Mouse (Mus musculus): Measurements from ENCODE around the gene Zbtb9. TPM values are rescaled to one million over a fixed set of nuclear protein-coding genes. Genes with fewer than 3 reads are reported as not detected.

Gene Zbtb9
- total and polyA plus RNA-seq, 3 experiments, result 10.7 to 13.4 TPM; not detected in 1

DNA sequence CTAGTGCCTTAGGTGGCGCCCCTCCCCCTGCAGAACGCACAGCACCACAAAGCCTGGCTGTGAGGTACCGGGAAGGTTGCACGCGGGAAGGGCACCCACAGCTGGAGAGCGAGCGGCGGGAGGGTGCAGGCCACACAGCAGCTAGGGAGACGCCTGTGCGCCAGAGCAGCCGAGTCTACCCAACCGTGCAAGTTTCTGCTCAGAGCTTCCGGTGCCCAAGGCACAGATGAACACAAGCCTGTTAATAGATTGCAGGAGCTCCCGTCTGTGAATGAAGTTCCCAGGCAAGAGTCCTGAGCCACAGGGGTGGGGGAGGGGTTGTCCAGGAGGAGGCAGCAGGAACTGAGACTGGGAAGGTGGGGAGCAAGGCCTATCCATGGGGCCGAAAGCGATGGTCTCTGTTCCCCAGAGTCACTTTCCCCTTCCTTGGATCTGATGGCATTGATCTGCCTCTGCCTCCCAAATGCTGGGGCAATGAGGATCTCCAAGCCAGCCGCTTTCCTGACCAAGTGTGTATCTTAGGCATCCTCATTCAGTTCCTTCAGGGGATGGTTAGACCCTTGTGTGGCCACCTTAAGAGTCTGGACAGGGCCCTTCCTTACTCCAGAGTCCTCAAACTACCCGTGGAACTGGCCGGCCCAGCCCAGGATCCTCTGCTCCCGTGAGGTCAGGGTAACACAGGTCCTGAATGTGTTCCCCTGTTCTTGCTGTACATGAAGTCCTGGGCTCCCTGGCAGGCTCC is 67.5 kb downstream of the Zbtb9 start:
- no peaks in the 10 kb centered on the region for H3K9me3 ChIP-seq (replicated peaks; ENCODE audit: insufficient read depth, low read length)
- no peaks in the 10 kb centered on the region for H3K36me3 ChIP-seq (ENCODE audit: control insufficient read depth in 1 of 2, insufficient read depth in 2 of 2, low read length in 2 of 2)
- no peaks in the 10 kb centered on the region for H3K27me3 ChIP-seq (ENCODE audit: control insufficient read depth in 1 of 2, insufficient read depth in 2 of 2, low read length in 2 of 2)
- DNase-seq (ENCODE audit: low read depth, low spot score), result no peak
- peaks cover 0 to 4% of the 10 kb centered on the region in 2 experiments; a peak in 2 of 4 replicates for H3K4me1 ChIP-seq (ENCODE audit: control insufficient read depth in 1 of 2, insufficient read depth in 2 of 2, low read length in 2 of 2)
- TF ChIP-seq JUND (IDR thresholded peaks at IDR 0.05; ENCODE audit: low read depth, low read length) (no peak), BHLHE40 (IDR thresholded peaks at IDR 0.05; ENCODE audit: borderline replicate concordance, low read depth, low read length) (no peak), MAFK (IDR thresholded peaks at IDR 0.05; ENCODE audit: borderline replicate concordance, low read depth, low read length) (no peak), ETS1 (IDR thresholded peaks at IDR 0.05; ENCODE audit: low read depth, low read length) (no peak), SIN3A (IDR thresholded peaks at IDR 0.05; ENCODE audit: low read length) (no peak), POLR2AphosphoS2 (IDR thresholded peaks at IDR 0.05; ENCODE audit: low read length) (no peak), RCOR1 (IDR thresholded peaks at IDR 0.05; ENCODE audit: low read depth, low read length) (no peak), POLR2AphosphoS5 (IDR thresholded peaks at IDR 0.05; ENCODE audit: borderline replicate concordance, low read depth, low read length) (no peak)
- no peak overlapping the region for H3K9ac ChIP-seq (ENCODE audit: control insufficient read depth, low read depth, low read length, poor library complexity, severe bottlenecking)
- no peak overlapping the region for H3K27ac ChIP-seq (ENCODE audit: control insufficient read depth, low read depth, low read length)
- H3K79me2 ChIP-seq (ENCODE audit: control insufficient read depth, insufficient read depth, low read length, poor library complexity), result no peaks in the 10 kb centered on the region
- H3K4me3 ChIP-seq (ENCODE audit: control insufficient read depth in 1 of 2, insufficient read depth in 1 of 2, low read depth in 2 of 2, low read length in 2 of 2), result no peak overlapping the region

DNA sequence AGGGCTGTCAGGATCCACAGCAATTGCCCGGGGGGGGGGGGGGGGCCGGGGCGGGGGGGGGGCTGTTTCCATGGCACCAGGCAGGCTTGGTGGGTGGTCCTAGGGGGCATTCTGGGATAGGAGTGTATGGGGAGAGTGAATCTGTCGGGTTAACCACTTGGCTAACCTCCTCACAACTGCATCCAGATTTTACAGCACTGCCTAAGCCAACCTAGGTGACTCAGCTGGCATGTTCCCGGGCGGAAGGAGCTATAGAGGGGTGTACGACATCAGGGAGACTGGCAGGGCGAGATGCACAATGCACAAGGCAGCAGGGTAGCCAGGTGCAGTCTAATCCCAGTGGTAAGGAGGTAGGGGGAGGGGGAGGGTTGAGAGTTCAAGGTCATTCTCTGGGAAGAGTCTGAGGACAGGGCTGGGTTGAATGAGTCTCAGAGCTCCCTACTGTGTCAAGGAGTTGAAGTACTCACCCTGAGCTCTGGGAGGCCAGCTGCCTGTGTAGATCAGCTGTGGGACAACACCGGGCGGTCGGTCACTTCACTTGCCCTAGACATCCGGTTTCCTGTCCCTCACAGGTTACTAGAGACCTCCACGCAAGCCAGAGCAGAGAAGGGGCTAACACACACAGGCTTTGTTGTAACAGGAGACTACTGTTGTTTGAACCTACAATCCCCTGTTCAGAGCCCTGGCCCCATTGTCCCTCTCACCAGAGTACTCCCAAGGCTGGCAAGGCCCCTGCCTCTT is 68.2 kb downstream of the Zbtb9 start:
- H3K27me3 ChIP-seq (ENCODE audit: control insufficient read depth in 1 of 2, insufficient read depth in 2 of 2, low read length in 2 of 2), result no peaks in the 10 kb centered on the region
- H3K27ac ChIP-seq (ENCODE audit: control insufficient read depth, low read depth, low read length), result no peak overlapping the region
- DNase-seq (ENCODE audit: low read depth, low spot score), result no peak

More for the DNA sequence above, 68.2 kb downstream of the Zbtb9 start:
- H3K36me3 ChIP-seq (ENCODE audit: control insufficient read depth in 1 of 2, insufficient read depth in 2 of 2, low read length in 2 of 2), result no peaks in the 10 kb centered on the region
- no peak for TF ChIP-seq CHD2 (IDR thresholded peaks at IDR 0.05; ENCODE audit: low read length)
- no peak for TF ChIP-seq TBP (IDR thresholded peaks at IDR 0.05; ENCODE audit: low read depth, low read length)
- TF ChIP-seq GABPA (IDR thresholded peaks at IDR 0.05; ENCODE audit: low read depth, low read length), result no peak
- TF ChIP-seq ZC3H11A (IDR thresholded peaks at IDR 0.05; ENCODE audit: low read depth, low read length), result no peak
- TF ChIP-seq SMC3 (IDR thresholded peaks at IDR 0.05; ENCODE audit: low read depth, low read length), result no peak
- no peak for TF ChIP-seq HCFC1 (IDR thresholded peaks at IDR 0.05; ENCODE audit: low read depth, low read length)
- no peak for TF ChIP-seq USF2 (IDR thresholded peaks at IDR 0.05; ENCODE audit: borderline replicate concordance in 1 of 2, insufficient read depth in 1 of 2, low read depth in 1 of 2, low read length in 2 of 2)
- TF ChIP-seq ELF1 (IDR thresholded peaks at IDR 0.05; ENCODE audit: low read depth, low read length), result no peak
- no peak for TF ChIP-seq CTCF (IDR thresholded peaks at IDR 0.05 in 2 of 3, conservative IDR thresholded peaks at IDR 0.05 in 1 of 3; ENCODE audit: control insufficient read depth in 1 of 3, insufficient read depth in 1 of 3, low read depth in 2 of 3, low read length in 3 of 3, poor library complexity in 1 of 3, severe bottlenecking in 1 of 3)
- TF ChIP-seq E2F4 (IDR thresholded peaks at IDR 0.05; ENCODE audit: borderline replicate concordance, low read depth, low read length), result no peak
- TF ChIP-seq ZNF384 (IDR thresholded peaks at IDR 0.05; ENCODE audit: low read depth, low read length), result no peak
- no peak for TF ChIP-seq TAL1 (IDR thresholded peaks at IDR 0.05; ENCODE audit: low read length)
- no peak for TF ChIP-seq MXI1 (IDR thresholded peaks at IDR 0.05; ENCODE audit: low read depth, low read length)
- TF ChIP-seq MAZ (IDR thresholded peaks at IDR 0.05; ENCODE audit: low read depth, low read length), result no peak
- no peak for TF ChIP-seq CHD1 (IDR thresholded peaks at IDR 0.05; ENCODE audit: low read depth, low read length)
- TF ChIP-seq NRF1 (IDR thresholded peaks at IDR 0.05; ENCODE audit: insufficient read depth, low read depth, low read length, poor library complexity, severe bottlenecking), result no peak
- no peak for TF ChIP-seq GATA1 (IDR thresholded peaks at IDR 0.05; ENCODE audit: low read depth, low read length)
- no peak for TF ChIP-seq MYC (IDR thresholded peaks at IDR 0.05; ENCODE audit: low read depth, low read length)
- no peak overlapping the region for H3K4me3 ChIP-seq (ENCODE audit: control insufficient read depth in 1 of 2, insufficient read depth in 1 of 2, low read depth in 2 of 2, low read length in 2 of 2)
- H3K9ac ChIP-seq (ENCODE audit: control insufficient read depth, low read depth, low read length, poor library complexity, severe bottlenecking), result no peak overlapping the region
- peaks cover 0 to 4% of the 10 kb centered on the region in 2 experiments; a peak in 2 of 4 replicates for H3K4me1 ChIP-seq (ENCODE audit: control insufficient read depth in 1 of 2, insufficient read depth in 2 of 2, low read length in 2 of 2)
- no peaks in the 10 kb centered on the region for H3K9me3 ChIP-seq (replicated peaks; ENCODE audit: insufficient read depth, low read length)
- H3K79me2 ChIP-seq (ENCODE audit: control insufficient read depth, insufficient read depth, low read length, poor library complexity), result no peaks in the 10 kb centered on the region
